Mouse (Mus musculus) 416B (cell line): ENCODE results near the gene Tex101.
A peak's percentile ranks its signal among the peaks of the same experiment; 100 is the strongest.
"Not testable (repeated sequence)": the region's sequence is repeated elsewhere in the genome, so short reads cannot be mapped to it uniquely, and the experiment has no call there.

Experiments used
- DNase-seq: peaks from one replicate; pipeline ENCODE4 v3.0.0; 2011; ENCODE audit warnings: low read depth

Tex101 gene

DNA sequence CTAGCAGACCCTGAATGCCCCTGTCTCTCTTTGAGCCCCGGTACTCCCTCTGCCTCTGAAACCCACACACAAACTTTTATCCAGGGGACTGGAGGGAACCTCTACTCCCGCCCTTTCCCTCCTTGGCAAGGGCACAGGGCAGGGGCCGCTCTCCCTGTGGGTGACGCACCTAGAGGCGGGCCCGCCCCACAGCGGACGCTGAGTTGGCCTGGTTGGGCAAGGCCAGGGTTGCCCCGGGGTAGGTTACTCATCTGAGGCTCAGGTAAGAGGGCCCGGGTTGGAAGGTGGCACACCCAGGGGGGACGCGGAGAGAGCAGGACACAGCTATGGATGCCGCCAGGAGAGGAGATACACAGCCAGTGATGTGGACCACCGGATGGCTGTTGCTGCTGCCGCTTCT, 40.2 kb downstream of the Tex101 start, which contains the start of gene Lypd3:
Gene Lypd3, plus strand, starts transcription at position 287 of the 400 bp plus-strand sequence.
- no peak for DNase-seq

DNA sequence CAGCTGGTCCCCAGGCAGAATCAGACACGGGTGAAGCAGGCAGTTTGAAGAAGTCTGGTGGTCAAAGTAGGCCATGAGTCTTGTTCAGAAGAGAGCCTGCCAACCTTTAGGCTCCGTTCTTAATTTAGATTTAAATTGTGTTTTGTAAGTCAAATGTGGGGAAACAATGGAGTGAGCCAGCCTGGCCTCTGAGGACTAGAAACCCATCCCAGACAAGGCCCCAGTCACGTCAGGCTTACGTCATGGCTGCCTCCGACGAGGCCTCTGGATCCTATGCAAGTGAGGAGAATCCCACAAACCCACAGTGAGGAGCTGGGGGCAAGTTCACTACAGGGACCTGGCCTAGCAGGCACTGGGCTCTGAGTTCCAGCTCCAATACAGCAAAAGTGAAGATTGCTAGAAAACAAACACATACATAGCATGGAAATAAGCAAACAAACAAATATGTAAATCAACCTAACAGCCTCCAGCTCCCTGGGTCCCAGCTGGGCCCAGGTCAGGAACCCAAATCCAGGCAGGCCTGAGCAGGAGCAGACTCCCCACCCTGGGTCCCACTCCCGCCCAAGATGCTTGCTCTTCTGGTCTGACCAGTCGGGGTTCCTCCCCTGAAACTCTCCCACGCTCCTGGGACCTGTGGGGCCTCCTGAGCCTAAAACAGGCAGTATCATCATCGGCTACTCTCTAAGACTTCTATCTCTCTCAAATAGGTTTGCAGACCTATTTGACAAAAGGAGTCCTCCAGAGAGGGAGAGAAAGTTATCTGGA, 46.2 kb downstream of the Tex101 start:
- DNase-seq = no peak

GRCm38 (mm10) chr7:24629672-24630071, 46.8 kb downstream of the Tex101 start:
- DNase-seq = no peak

DNA sequence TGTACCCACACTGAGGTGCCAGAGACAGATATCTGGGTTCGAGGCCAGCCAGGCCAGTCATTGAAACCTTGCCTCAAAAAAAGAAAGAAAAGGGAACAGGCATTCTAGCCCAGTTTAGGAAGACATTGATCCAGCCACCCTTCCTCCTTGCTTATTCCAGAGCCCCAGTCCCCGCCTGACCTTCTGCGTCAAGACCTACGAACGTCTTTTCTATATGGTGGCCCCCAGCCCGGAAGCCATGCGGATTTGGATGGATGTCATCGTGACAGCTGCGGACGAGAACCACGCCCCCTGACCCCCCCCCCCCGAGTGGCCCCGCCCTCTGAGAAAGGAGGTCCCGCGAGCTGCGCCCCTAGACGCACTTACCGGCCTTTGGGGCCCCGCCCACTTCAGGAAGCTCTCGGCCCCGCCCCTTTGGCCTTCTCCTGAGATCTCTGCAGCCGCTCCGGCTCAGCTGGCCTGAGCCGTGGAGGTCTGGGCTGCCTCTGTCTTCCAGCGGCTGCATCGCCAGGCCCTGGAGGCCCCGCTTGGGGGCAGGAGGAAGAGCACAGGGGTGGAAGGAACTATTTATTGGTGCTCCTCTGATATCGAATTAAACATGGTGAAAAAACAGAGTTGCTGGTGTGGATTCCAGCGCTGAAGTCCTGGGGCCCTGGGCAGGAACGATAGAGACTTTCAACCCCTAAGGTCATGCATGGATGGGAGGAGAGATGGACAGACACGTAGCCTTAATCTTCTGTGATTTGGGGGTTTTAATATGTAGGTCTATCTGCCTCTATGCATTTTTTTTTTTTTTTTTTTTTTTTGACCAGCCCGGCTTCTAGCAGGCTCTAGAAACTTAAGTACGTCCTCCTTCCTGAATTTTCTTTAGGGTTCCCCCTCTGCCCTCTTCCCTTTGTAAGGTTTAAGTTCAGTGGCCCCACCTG, 47.5 kb downstream of the Tex101 start:
- peak; percentile 55 for DNase-seq

DNA sequence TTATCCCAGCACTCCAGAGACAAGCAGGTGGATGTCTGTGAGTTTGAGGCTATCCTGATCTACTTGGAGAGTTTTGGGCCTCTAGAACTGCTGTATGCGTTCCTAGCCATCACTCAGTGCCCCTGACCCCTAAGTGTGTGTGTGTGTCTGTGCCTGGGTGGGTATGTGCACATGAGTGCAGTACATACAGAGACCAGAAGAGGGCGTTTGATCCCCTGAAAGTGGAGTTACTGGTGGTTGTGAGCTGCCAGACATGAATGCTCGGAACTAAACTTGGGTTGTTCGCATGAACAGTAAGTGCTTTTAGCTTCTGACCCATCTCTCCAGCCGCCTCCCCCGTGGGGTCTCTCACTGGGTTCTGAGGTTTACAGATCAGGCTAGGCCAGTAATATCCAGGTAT, 53.5 kb downstream of the Tex101 start:
- DNase-seq = no peak

DNA sequence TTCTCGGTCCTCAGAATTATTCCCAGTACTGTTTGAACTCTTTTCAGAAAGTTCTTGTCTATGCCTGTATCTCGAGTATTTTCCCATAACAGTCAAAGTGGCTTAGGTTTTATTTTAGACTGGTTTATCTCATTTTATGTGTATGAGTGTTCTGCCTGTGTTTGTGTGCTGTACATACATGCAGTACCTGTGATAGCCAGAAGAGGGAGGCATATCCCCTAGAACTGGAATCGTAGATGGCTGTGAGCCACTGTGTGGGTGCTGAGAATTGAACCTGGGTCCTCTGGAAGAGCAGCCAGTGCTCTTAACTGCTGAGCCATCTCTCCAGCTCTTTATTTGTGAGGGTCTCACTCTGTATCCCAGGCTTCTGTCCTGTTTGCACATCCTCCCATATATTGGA, 55.3 kb downstream of the Tex101 start:
- DNase-seq = no peak

- DNase-seq = no peak
Observed at GRCm38 (mm10) chr7:24619671-24620397, 56.6 kb downstream of the Tex101 start.

DNA sequence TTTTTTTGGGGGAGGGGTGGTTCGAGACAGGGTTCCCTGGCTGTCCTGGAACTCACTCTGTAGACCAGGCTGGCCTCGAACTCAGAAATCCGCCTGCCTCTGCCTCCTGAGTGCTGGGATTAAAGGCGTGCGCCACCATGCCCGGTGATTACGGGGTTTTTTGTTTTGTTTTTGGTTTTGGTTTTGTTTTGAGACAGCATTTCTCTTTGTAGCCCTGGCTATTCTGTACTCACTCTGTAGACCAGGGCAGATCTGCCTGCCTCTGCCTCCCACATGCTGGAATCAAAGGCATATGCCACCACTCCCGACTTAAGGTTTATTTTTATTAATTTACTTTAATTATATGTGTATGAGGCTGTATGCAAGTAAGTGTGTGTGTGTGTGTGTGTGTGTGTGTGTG, 58.1 kb downstream of the Tex101 start:
- not testable (repeated sequence) for DNase-seq
